Mouse (Mus musculus): ENCODE data around the gene Rps6kc1.

- TF ChIP-seq CTCF (IDR thresholded peaks at IDR 0.05; ENCODE audit: low read depth, low read length) (no peak), POLR2A (IDR thresholded peaks at IDR 0.05; ENCODE audit: extremely low read depth, insufficient read depth, low read length) (no peak)
Observed at GRCm38 (mm10) chr1:190790720-190791119, 120.8 kb downstream of the Rps6kc1 start.

All from liver, adult 2 months (tissue).